Mouse (Mus musculus): ENCODE data around the gene Atg4b. TPM values are rescaled to one million over a fixed set of nuclear protein-coding genes. Genes with fewer than 3 reads are reported as not detected.
A peak's percentile ranks its signal among the peaks of the same experiment; 100 is the strongest.

Atg4b gene
- polyA plus RNA-seq (2015; fragmentation: Nextera tagmentation; extraction: Ambion mirVana) = 66.7 and 66.9 TPM in 2 replicates

- 77% methylated on average over 6 of the region's 6 CpGs for WGBS
- Histone ChIP-seq H3K4me3 (ENCODE audit: low read depth, low read length) (no peak within 1 kb of the TSS), H3K9ac (ENCODE audit: low read depth, low read length) (no peak within 1 kb of the TSS), H3K36me3 (ENCODE audit: control insufficient read depth, insufficient read depth) (peaks cover 14% of the 10 kb centered on the region), H3K9me3 (ENCODE audit: control insufficient read depth) (no peaks in the 10 kb centered on the region), H3K27ac (ENCODE audit: low read depth, low read length) (0 out of 2 replicates have a peak within 1 kb of the TSS, but pooled peaks have one; percentile 57), H3K4me1 (replicated peaks; ENCODE audit: control insufficient read depth, insufficient read depth, low read length) (peaks cover 9% of the 10 kb centered on the region; the same call in 1 of the 2 replicates), H3K4me2 (replicated peaks; ENCODE audit: low read depth) (no peak within 1 kb of the TSS), H3K27me3 (replicated peaks; ENCODE audit: control insufficient read depth, insufficient read depth, low read length) (no peaks in the 10 kb centered on the region)
- ATAC-seq = no peak
- TF ChIP-seq CTCF (IDR thresholded peaks at IDR 0.05; ENCODE audit: low read depth) = no peak
These were observed at the start of gene Atg4b for GRCm38 (mm10) chr1:93751290-93751689. Atg4b (plus strand) TSS chr1:93751500.

DNA sequence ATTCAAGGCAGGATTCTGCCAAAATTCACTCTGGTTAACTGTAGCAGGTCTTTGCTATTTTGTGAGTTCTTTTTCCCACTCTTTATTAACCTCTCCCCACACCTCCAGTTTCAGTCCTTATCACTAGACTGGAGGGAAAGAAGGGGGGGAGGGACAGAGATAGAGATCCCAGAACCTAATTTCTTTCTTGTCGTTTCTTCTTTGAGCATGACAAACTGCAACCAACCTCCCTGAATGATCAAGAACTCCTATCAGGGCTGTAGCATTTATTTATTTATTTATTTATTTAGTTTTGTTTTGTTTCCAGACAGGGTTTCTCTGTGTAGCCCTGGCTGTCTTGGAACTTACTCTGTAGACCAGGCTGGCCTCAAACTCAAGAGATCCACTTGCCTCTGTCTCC lies 49.2 kb upstream of the Atg4b start:
- Histone ChIP-seq H3K4me2 (replicated peaks; ENCODE audit: low read depth) (no peak overlapping the region), H3K36me3 (ENCODE audit: control insufficient read depth, insufficient read depth) (peaks cover 7% of the 10 kb centered on the region), H3K27ac (ENCODE audit: low read depth, low read length) (no peak overlapping the region), H3K9ac (ENCODE audit: low read depth, low read length) (no peak overlapping the region), H3K4me3 (ENCODE audit: low read depth, low read length) (no peak overlapping the region), H3K27me3 (replicated peaks; ENCODE audit: control insufficient read depth, insufficient read depth, low read length) (no peaks in the 10 kb centered on the region), H3K4me1 (replicated peaks; ENCODE audit: control insufficient read depth, insufficient read depth, low read length) (no peaks in the 10 kb centered on the region), H3K9me3 (ENCODE audit: control insufficient read depth) (no peaks in the 10 kb centered on the region)
- no peak for ATAC-seq
- TF ChIP-seq CTCF (IDR thresholded peaks at IDR 0.05; ENCODE audit: low read depth) = no peak
- 70% methylated on average over 1 of the region's 1 CpGs for WGBS

DNA sequence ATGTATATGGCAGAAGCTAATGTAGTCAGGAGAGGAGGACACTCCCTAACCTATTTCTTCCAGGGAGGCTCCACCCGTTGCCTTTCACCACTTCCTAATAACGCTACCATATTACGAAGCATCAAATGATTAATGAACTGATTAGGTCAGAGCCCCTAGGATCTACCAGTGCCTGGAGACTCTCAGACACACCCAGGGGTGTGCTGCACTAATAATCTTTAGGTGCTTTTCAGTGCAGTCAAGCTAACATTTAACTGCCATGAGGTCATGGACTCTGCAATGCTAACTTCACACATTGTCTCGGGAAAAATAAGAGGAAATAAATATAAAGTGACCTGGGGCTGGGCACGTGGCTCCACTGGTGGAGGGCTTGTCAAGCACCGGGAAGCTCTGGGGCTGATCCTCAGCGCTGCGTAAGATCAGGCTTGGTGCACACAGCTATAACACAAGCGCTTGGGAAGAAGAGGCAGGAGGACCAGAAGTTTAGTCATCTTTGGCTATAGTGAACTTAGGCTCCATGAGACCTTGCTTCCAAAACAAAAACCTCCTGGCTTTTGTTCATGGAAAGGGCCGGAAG lies 47.7 kb upstream of the Atg4b start:
- H3K27ac ChIP-seq (ENCODE audit: low read depth, low read length) = 0 out of 2 replicates have a peak overlapping the region, but pooled peaks have one; percentile 7
- H3K4me3 ChIP-seq (ENCODE audit: low read depth, low read length) = no peak overlapping the region
- H3K27me3 ChIP-seq (replicated peaks; ENCODE audit: control insufficient read depth, insufficient read depth, low read length) = no peaks in the 10 kb centered on the region
- WGBS = 53% methylated on average over 10 of the region's 10 CpGs
- no peaks in the 10 kb centered on the region for H3K9me3 ChIP-seq (ENCODE audit: control insufficient read depth)
- no peak overlapping the region for H3K9ac ChIP-seq (ENCODE audit: low read depth, low read length)
- H3K36me3 ChIP-seq (ENCODE audit: control insufficient read depth, insufficient read depth) = peaks cover 10% of the 10 kb centered on the region
- H3K4me2 ChIP-seq (replicated peaks; ENCODE audit: low read depth) = no peak overlapping the region
- peak; percentile 88 for ATAC-seq
- no peak for TF ChIP-seq CTCF (IDR thresholded peaks at IDR 0.05; ENCODE audit: low read depth)
- no peaks in the 10 kb centered on the region for H3K4me1 ChIP-seq (replicated peaks; ENCODE audit: control insufficient read depth, insufficient read depth, low read length)

DNA sequence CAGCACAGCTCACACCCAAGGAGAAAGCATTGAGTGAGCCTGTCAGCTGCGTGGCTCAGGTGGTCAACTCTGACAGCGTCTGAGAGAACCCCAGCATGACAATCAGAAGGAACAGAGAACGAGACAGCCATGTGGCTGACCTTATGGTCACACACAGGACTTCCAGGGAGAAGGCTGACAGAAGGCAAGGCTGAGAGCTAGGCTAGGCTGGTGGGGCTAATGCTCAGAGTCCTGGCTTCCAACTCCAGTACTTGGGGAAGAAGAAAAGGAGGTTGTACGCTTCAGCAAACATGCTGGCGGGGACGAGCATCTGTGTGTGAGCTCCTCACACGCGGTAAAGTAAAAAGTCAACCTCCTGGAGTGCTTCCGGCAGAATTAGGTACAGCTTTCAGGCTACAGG lies 47.0 kb upstream of the Atg4b start:
- Histone ChIP-seq H3K9ac (ENCODE audit: low read depth, low read length) (no peak overlapping the region), H3K4me3 (ENCODE audit: low read depth, low read length) (no peak overlapping the region), H3K27ac (ENCODE audit: low read depth, low read length) (0 out of 2 replicates have a peak overlapping the region, but pooled peaks have one; percentile 7), H3K4me1 (replicated peaks; ENCODE audit: control insufficient read depth, insufficient read depth, low read length) (no peaks in the 10 kb centered on the region), H3K36me3 (ENCODE audit: control insufficient read depth, insufficient read depth) (peaks cover 11% of the 10 kb centered on the region), H3K4me2 (replicated peaks; ENCODE audit: low read depth) (no peak overlapping the region), H3K9me3 (ENCODE audit: control insufficient read depth) (no peaks in the 10 kb centered on the region), H3K27me3 (replicated peaks; ENCODE audit: control insufficient read depth, insufficient read depth, low read length) (no peaks in the 10 kb centered on the region)
- no peak for TF ChIP-seq CTCF (IDR thresholded peaks at IDR 0.05; ENCODE audit: low read depth)
- no peak for ATAC-seq
- 94% methylated on average over 9 of the region's 9 CpGs for WGBS

- H3K9me3 ChIP-seq (ENCODE audit: control insufficient read depth) = no peaks in the 10 kb centered on the region
- peak; percentile 27; the same call in 1 of the 2 replicates for ATAC-seq
- peaks cover 11% of the 10 kb centered on the region for H3K36me3 ChIP-seq (ENCODE audit: control insufficient read depth, insufficient read depth)
- H3K27ac ChIP-seq (ENCODE audit: low read depth, low read length) = no peak overlapping the region
- H3K4me3 ChIP-seq (ENCODE audit: low read depth, low read length) = no peak overlapping the region
- no peaks in the 10 kb centered on the region for H3K27me3 ChIP-seq (replicated peaks; ENCODE audit: control insufficient read depth, insufficient read depth, low read length)
- H3K4me2 ChIP-seq (replicated peaks; ENCODE audit: low read depth) = no peak overlapping the region
- TF ChIP-seq CTCF (IDR thresholded peaks at IDR 0.05; ENCODE audit: low read depth) = no peak
- H3K9ac ChIP-seq (ENCODE audit: low read depth, low read length) = no peak overlapping the region
- no peaks in the 10 kb centered on the region for H3K4me1 ChIP-seq (replicated peaks; ENCODE audit: control insufficient read depth, insufficient read depth, low read length)
- 52% methylated on average over 3 of the region's 3 CpGs for WGBS
These were observed 45.9 kb upstream of the Atg4b start for GRCm38 (mm10) chr1:93705389-93705788.

- 93% methylated on average over 2 of the region's 2 CpGs for WGBS
- H3K4me3 ChIP-seq (ENCODE audit: low read depth, low read length) = no peak overlapping the region
- H3K36me3 ChIP-seq (ENCODE audit: control insufficient read depth, insufficient read depth) = no peaks in the 10 kb centered on the region; the same call in none of the 2 replicates
- H3K4me1 ChIP-seq (replicated peaks; ENCODE audit: control insufficient read depth, insufficient read depth, low read length) = no peaks in the 10 kb centered on the region
- no peaks in the 10 kb centered on the region for H3K9me3 ChIP-seq (ENCODE audit: control insufficient read depth)
- no peaks in the 10 kb centered on the region for H3K27me3 ChIP-seq (replicated peaks; ENCODE audit: control insufficient read depth, insufficient read depth, low read length)
- H3K27ac ChIP-seq (ENCODE audit: low read depth, low read length) = no peak overlapping the region
- no peak for ATAC-seq
- no peak overlapping the region for H3K9ac ChIP-seq (ENCODE audit: low read depth, low read length)
- H3K4me2 ChIP-seq (replicated peaks; ENCODE audit: low read depth) = no peak overlapping the region
- TF ChIP-seq CTCF (IDR thresholded peaks at IDR 0.05; ENCODE audit: low read depth) = no peak
These were observed 35.1 kb upstream of the Atg4b start for GRCm38 (mm10) chr1:93716166-93716565.

Data from intestine, postnatal 0 days (tissue).